Mouse (Mus musculus): ENCODE results near the gene Olfr45. TPM values are rescaled to one million over a fixed set of nuclear protein-coding genes. Genes with fewer than 3 reads are reported as not detected.

The Olfr45 gene
- polyA plus RNA-seq, 1 experiment from 2014 or later: not detected

GRCm38 (mm10) chr7:140725558-140725957 lies 43.8 kb downstream of the Olfr45 start:
- Histone ChIP-seq H3K4me2 (no peak overlapping the region), H3K36me3 (no peaks in the 10 kb centered on the region), H3K9me3 (no peaks in the 10 kb centered on the region), H3K4me1 (replicated peaks) (no peaks in the 10 kb centered on the region), H3K9ac (replicated peaks) (no peak overlapping the region), H3K27ac (no peak overlapping the region), H3K27me3 (no peaks in the 10 kb centered on the region), H3K4me3 (replicated peaks) (no peak overlapping the region)
- ATAC-seq (ENCODE audit: insufficient number of reproducible peaks, insufficient read depth, low FRiP score, low TSS enrichment, low read depth): no peak

- Histone ChIP-seq H3K4me3 (replicated peaks) (no peak overlapping the region), H3K36me3 (no peaks in the 10 kb centered on the region), H3K27ac (no peak overlapping the region), H3K4me1 (replicated peaks) (no peaks in the 10 kb centered on the region), H3K27me3 (no peaks in the 10 kb centered on the region), H3K9ac (replicated peaks) (no peak overlapping the region), H3K4me2 (no peak overlapping the region), H3K9me3 (no peaks in the 10 kb centered on the region)
- WGBS: 78% methylated on average over 2 of the region's 2 CpGs
- ATAC-seq (ENCODE audit: insufficient number of reproducible peaks, insufficient read depth, low FRiP score, low TSS enrichment, low read depth): no peak
These were observed 51.4 kb downstream of the Olfr45 start for GRCm38 (mm10) chr7:140733162-140733561.

Other genes with a start within 250 kb of the Olfr45 start
- gene Olfr533, start 218.6 kb upstream of the Olfr45 start, polyA plus RNA-seq (2016; fragmentation: Nextera tagmentation; extraction: Ambion mirVana): not detected in 2 replicates
- not detected in 2 replicates for gene Olfr535, start 197.7 kb upstream of the Olfr45 start, polyA plus RNA-seq (2016; fragmentation: Nextera tagmentation; extraction: Ambion mirVana)
- gene Olfr536, start 174.6 kb upstream of the Olfr45 start, polyA plus RNA-seq (2016; fragmentation: Nextera tagmentation; extraction: Ambion mirVana): not detected in 2 replicates
- not detected in 2 replicates for gene Olfr538, start 114.1 kb upstream of the Olfr45 start, polyA plus RNA-seq (2016; fragmentation: Nextera tagmentation; extraction: Ambion mirVana)
- not detected in 2 replicates for gene Olfr46, start 80.7 kb upstream of the Olfr45 start, polyA plus RNA-seq (2016; fragmentation: Nextera tagmentation; extraction: Ambion mirVana)
- gene Olfr61, start 53.0 kb upstream of the Olfr45 start, polyA plus RNA-seq (2016; fragmentation: Nextera tagmentation; extraction: Ambion mirVana): not detected in 2 replicates
- gene Olfr53, start 35.5 kb upstream of the Olfr45 start, polyA plus RNA-seq (2016; fragmentation: Nextera tagmentation; extraction: Ambion mirVana): not detected in 2 replicates
- not detected in 2 replicates for gene Olfr539, start 22.0 kb upstream of the Olfr45 start, polyA plus RNA-seq (2016; fragmentation: Nextera tagmentation; extraction: Ambion mirVana)
- gene Olfr541, start 15.3 kb downstream of the Olfr45 start, polyA plus RNA-seq (2016; fragmentation: Nextera tagmentation; extraction: Ambion mirVana): not detected in 2 replicates
- not detected in 2 replicates for gene Cyp2e1, start 81.8 kb downstream of the Olfr45 start, polyA plus RNA-seq (2016; fragmentation: Nextera tagmentation; extraction: Ambion mirVana)
- gene Syce1, start 105.9 kb downstream of the Olfr45 start, polyA plus RNA-seq (2016; fragmentation: Nextera tagmentation; extraction: Ambion mirVana): 0.69 and 1.4 TPM in 2 replicates
- gene Zfp941, start 140.2 kb downstream of the Olfr45 start, polyA plus RNA-seq (2016; fragmentation: Nextera tagmentation; extraction: Ambion mirVana): 3.0 TPM in 2 replicates
- 0.33 and 1.3 TPM in 2 replicates for gene Urah, start 153.1 kb downstream of the Olfr45 start, polyA plus RNA-seq (2016; fragmentation: Nextera tagmentation; extraction: Ambion mirVana)
- not detected in 2 replicates for gene Scgb1c1, start 163.6 kb downstream of the Olfr45 start, polyA plus RNA-seq (2016; fragmentation: Nextera tagmentation; extraction: Ambion mirVana)
- gene Odf3, start 165.9 kb downstream of the Olfr45 start, polyA plus RNA-seq (2016; fragmentation: Nextera tagmentation; extraction: Ambion mirVana): not detected in 2 replicates
- 0.23 TPM in 1 of 2 replicates, not detected in the other for gene Gm45785, start 174.4 kb downstream of the Olfr45 start, polyA plus RNA-seq (2016; fragmentation: Nextera tagmentation; extraction: Ambion mirVana)
- gene Ric8a, start 175.0 kb downstream of the Olfr45 start, polyA plus RNA-seq (2016; fragmentation: Nextera tagmentation; extraction: Ambion mirVana): 53.0 and 60.3 TPM in 2 replicates
- 38.3 and 38.9 TPM in 2 replicates for gene Bet1l, start 175.6 kb downstream of the Olfr45 start, polyA plus RNA-seq (2016; fragmentation: Nextera tagmentation; extraction: Ambion mirVana)
- gene Psmd13, start 200.0 kb downstream of the Olfr45 start, polyA plus RNA-seq (2016; fragmentation: Nextera tagmentation; extraction: Ambion mirVana): 271 and 302 TPM in 2 replicates
- 28.3 and 29.9 TPM in 2 replicates for gene Sirt3, start 200.4 kb downstream of the Olfr45 start, polyA plus RNA-seq (2016; fragmentation: Nextera tagmentation; extraction: Ambion mirVana)
- gene Cox8b, start 218.5 kb downstream of the Olfr45 start, polyA plus RNA-seq (2016; fragmentation: Nextera tagmentation; extraction: Ambion mirVana): 1.9 and 2.7 TPM in 2 replicates
- not detected in 2 replicates for gene Nlrp6, start 239.0 kb downstream of the Olfr45 start, polyA plus RNA-seq (2016; fragmentation: Nextera tagmentation; extraction: Ambion mirVana)